Mouse (Mus musculus): ENCODE measurements around the gene Rc3h1.
"Not testable (repeated sequence)": the region's sequence is repeated elsewhere in the genome, so short reads cannot be mapped to it uniquely, and the experiment has no call there.

Rc3h1 gene

DNA sequence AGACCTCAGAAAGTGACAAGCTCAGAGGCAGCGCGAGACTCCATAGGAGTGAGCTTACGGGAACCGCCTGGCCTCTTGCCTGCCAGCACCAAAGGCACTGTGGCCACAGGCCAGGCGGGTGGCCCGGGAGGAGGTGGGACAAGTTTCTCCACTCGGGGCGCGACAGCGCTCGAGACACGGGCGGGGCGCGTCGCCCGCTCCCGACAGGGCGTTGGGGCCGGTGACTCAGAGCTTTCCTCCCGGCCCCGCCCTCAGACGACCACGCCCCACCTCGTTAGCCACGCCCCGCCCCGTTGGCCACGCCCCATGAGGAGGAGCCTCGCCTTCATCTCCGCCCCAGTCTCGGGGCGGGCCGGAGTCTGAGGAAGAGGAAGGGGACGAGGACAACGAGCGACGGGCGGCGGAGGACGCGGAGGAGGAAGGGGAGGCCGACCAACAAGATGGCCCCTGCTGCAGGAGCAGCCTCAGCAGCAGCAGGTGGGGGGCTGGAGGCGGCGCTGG, at the start of gene Rc3h1:
Rc3h1 (plus strand) TSS at position 362 of the 501 bp plus-strand sequence.
- POLR2A ChIA-PET, result interaction anchor here (0.5 to 7.0 kb wide), 91 partner anchors 8 to 1256 kb away, joined by 3 to 62 read pairs (median 4); partner anchors contain the start of genes Zbtb37 (in 4 of the 4), Cenpl (in 2 of the 4), Dars2 (in 2 of the 4) and Prdx6 (in 2 of the 4)
- CTCF ChIA-PET, result interaction anchor here (0.6 to 2.2 kb wide), 14 partner anchors 16 to 290 kb away, joined by 3 to 7 read pairs (median 4); partner anchors contain the start of gene Zbtb37 (in 1 of the 4)

DNA sequence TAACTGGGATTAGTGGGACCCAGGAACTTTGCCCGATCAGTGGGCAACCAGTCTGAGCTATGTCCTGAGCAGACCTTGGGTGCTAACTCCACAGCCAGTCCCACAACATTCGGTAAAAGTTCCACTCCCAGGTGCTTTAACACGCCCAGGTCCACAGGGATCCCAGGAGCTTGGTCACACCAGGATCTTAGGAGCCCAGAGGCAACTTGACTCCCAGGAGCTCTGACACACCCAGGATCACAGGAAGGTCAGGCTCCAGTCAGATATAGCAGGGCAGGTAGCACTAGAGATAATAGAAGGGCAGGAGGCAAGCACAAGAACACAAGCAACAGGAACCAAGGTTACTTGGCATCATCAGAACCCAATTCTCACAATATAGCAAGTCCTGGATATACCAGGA, 48.1 kb upstream of the Rc3h1 start:
- ChIA-PET CTCF (no interaction called here), POLR2A (interaction anchor here in 1 of 4 experiments (0.7 kb wide), 1 partner anchor 331 kb away, joined by 3 read pairs; no protein-coding TSS in a partner anchor)

DNA sequence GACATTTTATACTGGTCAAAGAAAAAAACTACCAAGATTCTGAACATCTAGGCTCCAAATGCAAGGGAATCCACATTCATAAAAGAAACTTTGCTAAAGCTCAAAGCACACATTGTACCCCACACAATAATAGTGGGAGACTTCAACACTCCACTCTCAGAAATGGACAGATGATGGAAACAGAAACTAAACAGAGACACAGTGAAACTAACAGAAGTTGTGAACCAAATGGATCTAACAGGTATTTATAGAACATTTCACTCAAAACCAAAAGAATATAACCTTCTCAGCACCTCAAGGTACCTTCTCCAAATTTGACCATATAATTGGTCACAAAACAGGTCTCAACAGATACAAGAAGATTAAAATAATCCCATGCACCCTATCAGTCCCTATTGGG, 46.3 kb upstream of the Rc3h1 start:
- POLR2A ChIA-PET, CTCF ChIA-PET: not testable (repeated sequence)

DNA sequence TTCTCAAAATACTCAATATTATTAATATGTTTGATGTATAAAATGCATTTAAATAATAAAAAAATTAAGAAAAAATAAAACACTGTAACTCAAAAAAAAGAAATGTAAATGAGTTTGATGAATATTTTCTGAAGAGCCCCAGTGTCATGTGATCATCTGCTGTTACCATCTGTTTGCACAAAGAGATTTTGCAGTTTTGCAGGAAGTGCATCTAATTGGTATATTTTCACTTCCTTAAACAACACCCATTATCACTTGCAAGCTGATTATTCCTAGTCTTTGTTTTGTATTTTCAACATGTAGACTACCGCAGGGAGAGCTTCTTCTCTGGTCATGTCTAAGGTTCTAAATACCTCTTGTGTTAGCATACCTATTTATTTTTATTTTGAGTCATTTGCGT, 45.1 kb upstream of the Rc3h1 start:
- CTCF ChIA-PET, result interaction anchor here in 1 of 4 experiments (0.6 kb wide), 1 partner anchor 110 kb away, joined by 3 read pairs; no protein-coding TSS in a partner anchor
- POLR2A ChIA-PET, result interaction anchor here in 1 of 4 experiments (2.4 kb wide), 1 partner anchor 10 kb away, joined by 5 read pairs; no protein-coding TSS in a partner anchor

DNA sequence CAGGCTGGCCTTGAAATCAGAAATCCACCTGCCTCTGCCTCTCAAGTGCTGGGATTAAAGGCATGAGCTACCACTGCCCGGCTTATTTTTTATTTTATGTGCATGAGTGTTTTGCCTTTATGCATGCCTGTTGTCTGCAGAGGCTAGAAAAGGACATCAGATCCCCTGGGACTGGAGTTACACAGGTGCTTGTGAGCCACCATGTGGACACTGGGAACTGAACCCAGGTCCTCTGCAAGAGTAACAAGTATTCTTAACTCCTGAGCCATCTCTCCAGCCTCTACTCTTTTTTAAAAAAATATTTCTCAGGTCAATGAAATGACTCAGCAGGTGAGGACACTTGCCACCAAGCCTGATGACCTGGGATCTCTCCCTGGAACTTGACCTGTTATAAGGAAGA, 44.6 kb upstream of the Rc3h1 start:
- ChIA-PET POLR2A (interaction anchor here in 1 of 4 experiments (2.4 kb wide), 1 partner anchor 9 kb away, joined by 5 read pairs; no protein-coding TSS in a partner anchor), CTCF (interaction anchor here in 1 of 4 experiments (0.8 kb wide), 1 partner anchor 73 kb away, joined by 9 read pairs; no protein-coding TSS in a partner anchor)

DNA sequence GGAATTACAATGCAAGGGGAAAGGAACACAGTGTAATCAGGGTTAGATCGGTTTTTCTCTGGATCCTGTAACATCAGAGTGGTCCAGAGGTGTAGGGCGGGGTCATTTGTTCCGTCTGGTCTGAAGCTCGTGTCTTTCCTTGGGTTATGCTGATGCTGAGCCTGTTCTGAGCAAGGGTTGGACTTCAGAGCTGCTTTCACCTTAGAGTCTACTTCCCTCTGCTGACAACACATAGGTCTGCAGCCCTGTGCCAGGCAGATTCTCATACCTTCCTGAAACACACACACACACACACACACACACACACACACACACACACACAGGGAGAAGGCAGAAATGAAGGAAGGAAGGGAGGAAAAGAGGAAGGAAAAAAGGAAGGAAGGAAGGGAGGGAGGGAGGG, 43.2 kb upstream of the Rc3h1 start:
- ChIA-PET POLR2A (interaction anchor here in 2 of 4 experiments (0.9 to 2.4 kb wide), 3 partner anchors 8 to 43 kb away, joined by 3 to 5 read pairs (median 3); partner anchors contain the start of gene Rc3h1 (in 1 of the 2)), CTCF (interaction anchor here (0.5 to 0.9 kb wide), 9 partner anchors 8 to 417 kb away, joined by 3 to 12 read pairs (median 4); no protein-coding TSS in a partner anchor)

DNA sequence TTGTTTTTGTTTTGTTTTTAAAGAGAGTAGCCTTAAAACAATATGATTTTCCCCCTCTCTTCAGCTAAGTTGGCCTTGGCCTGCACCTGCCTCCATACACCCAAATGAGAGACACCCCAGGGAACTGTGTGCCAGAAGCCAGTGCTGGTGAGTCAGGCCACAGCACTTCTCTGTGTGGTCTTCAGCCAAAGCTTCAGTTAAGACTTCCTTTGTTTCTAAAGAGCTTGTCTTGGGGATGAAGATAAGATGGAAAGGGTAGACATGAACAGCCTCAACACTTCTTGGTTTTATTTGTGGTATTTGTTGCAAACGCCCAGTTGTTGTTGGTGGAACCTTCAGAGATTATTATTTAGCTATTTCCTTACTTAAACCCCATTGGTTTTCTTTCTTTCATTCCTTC, 31.5 kb upstream of the Rc3h1 start:
- ChIA-PET CTCF (interaction anchor here in 1 of 4 experiments (0.7 kb wide), 1 partner anchor 10 kb away, joined by 5 read pairs; no protein-coding TSS in a partner anchor), POLR2A (no interaction called here)

DNA sequence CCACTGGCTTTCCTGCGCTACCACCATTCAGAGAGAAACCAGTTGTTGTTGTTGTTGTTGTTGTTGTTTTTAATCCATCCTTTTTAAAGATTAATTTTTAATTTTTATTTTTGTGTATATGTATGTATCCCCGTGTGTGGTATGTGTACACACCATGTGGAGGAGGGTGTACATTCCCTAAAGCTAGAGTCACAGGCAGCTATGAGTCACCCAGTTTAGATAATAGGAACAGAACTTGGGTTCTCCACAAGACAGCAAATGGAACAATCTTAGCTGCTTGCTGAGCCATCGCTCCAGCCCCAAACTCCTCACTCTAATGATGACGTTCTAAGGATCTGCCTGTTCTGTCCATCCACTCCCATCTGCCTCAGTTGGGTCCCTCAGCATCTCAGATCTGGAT, 29.2 kb upstream of the Rc3h1 start:
- ChIA-PET POLR2A (interaction anchor here in 2 of 4 experiments (0.6 kb wide), 2 partner anchors 29 to 489 kb away, joined by 3 to 8 read pairs; no protein-coding TSS in a partner anchor), CTCF (no interaction called here)

DNA sequence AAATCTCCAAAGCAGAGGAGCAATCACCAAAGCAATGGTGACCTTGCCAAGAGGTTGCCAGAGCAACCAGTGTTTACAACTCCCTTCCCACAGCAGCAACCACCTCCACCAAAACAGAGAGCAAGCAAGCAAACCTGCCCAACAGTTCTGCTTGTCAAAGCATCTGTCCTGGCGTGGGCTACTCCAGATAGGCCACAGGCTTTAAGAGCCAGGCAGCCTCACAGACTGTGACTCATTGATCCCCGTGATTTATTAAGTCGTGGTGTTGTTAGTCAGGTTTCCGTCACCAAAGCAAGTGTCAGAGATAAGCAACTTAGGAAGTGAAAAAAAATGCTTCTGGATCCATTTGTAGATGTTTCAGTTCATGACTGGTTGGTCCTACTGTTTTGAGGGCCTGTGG, 27.7 kb upstream of the Rc3h1 start:
- CTCF ChIA-PET, result no interaction called here
- POLR2A ChIA-PET, result no interaction called here

DNA sequence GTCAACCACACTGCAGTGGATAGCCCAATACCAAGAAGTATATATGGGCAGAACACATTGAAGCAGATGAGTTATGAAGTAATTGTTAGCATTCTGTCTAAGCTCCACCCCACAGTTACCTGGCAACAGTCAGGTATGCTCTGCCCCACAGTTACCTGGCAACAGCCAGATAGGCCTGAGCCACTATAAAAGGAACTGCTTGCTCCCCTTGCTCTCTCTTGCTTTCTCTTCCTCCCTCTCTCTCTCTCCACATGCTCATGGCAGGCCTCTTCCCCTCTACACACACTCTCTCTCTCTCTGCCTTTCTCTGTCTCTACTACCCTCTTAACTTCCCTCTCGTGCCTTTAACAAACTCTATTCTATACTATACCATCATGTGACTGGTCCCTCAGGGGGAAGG, 24.8 kb upstream of the Rc3h1 start:
- CTCF ChIA-PET, result interaction anchor here in 1 of 4 experiments (0.7 kb wide), 1 partner anchor 101 kb away, joined by 3 read pairs; no protein-coding TSS in a partner anchor
- POLR2A ChIA-PET, result interaction anchor here in 3 of 4 experiments (0.7 to 1.7 kb wide), 5 partner anchors 12 to 154 kb away, joined by 3 to 4 read pairs (median 3); partner anchors contain the start of gene Rc3h1 (in 2 of the 3)

DNA sequence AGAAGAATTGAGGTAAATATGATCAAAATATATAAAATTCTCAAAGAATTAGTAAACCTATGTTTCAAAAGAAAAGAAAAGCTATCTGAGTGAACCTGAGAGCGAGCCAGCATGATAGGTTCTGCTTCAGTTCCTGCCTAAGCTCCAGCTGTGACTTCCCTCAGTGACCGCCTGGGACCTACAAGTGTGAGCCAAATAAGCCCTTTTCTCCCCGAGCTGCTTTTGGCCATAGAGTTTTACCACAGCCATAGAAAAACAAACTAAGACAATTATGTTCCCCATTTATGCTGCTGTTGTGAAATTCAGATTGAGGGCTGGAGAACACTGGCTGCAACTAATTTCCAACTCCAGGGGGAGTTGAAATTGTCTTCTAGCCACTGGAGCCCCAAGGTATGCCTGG, 24.2 kb upstream of the Rc3h1 start:
- CTCF ChIA-PET, result interaction anchor here in 1 of 4 experiments (0.7 kb wide), 1 partner anchor 100 kb away, joined by 3 read pairs; no protein-coding TSS in a partner anchor
- POLR2A ChIA-PET, result interaction anchor here in 3 of 4 experiments (0.7 to 1.7 kb wide), 4 partner anchors 11 to 27 kb away, joined by 3 to 4 read pairs (median 3); partner anchors contain the start of gene Rc3h1 (in 2 of the 3)

DNA sequence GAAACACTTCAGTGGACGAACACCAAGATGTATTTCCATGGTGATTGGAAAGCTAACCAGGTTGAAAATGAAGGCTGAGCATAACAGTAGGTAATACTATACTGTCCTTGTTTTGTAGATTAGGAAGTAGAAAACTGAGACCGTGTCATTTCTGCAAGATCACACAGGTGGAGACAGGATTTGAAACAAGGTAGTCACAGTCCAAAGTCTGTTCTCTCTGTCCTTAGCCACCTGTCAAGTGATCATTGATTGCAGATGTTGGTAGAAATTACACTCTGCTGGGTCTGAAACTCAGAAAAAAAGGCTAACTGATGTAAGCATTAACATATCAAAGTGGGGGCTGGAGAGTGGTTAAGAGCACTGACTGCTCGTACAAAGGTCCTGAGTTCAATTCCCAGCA, 21.9 kb upstream of the Rc3h1 start:
- POLR2A ChIA-PET, result no interaction called here
- CTCF ChIA-PET, result interaction anchor here in 1 of 4 experiments (0.6 kb wide), 1 partner anchor 38 kb away, joined by 3 read pairs; no protein-coding TSS in a partner anchor

DNA sequence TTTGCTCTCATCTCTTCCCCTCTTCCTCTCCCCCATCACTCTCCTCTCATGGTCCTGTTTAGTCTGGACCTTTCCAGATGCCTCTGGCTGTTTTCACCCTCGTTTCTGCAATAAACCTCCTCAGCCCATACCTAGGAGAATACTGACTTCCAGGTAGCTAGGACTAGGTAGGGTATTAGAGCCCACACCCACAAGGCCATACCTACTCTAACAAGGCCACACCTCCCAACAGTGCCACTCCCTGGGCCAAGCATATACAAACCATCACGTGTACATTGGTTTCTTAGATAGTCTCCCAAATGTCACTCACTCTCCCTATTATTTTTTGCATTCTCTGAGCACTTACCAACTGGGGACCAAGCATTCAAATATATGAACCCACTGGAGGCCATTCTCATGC, 21.2 kb upstream of the Rc3h1 start:
- CTCF ChIA-PET, result interaction anchor here in 1 of 4 experiments (0.6 kb wide), 1 partner anchor 37 kb away, joined by 3 read pairs; no protein-coding TSS in a partner anchor
- POLR2A ChIA-PET, result no interaction called here

DNA sequence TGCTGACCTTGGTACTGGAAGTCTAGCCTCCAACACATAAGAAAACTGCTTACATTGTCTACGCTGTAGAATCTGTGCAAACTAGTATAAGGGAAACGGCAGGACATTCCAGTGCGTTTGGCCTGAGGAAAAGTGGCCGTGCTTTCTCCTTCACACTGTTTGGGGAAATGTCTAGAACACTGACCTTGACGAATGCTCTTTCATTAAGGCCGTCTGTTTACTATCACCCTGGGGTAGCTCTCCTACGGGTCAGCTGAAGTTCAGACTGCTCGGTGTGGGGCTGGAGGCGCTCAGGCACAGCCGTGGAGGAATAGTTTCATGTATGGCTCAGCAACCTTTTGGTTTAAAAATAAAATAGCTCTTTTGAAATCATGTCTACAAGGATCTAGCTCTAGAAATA, 6.5 kb upstream of the Rc3h1 start:
- POLR2A ChIA-PET, result interaction anchor here in 2 of 4 experiments (0.8 to 1.3 kb wide), 2 partner anchors 9 to 10 kb away, joined by 3 read pairs; no protein-coding TSS in a partner anchor
- CTCF ChIA-PET, result no interaction called here

DNA sequence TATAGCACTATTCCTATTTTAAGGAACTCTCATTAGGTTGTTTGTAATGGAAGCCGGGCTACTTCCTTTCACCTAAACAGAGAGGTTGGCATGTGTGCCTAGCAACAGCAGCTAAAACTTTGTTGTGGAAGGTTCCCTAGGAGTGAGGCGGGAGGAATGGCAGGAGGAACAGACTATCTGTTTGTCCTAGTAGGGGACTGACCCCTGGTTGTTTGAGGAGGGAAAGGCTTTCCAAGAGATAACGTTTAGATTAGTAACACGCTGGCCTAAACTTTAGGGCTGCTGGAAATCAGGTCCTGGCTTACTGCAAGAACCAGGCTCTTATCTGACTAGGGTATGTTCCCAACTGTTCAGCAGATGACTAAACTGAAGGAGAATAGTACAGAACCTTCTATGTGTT, 2.2 kb upstream of the Rc3h1 start:
- ChIA-PET CTCF (no interaction called here), POLR2A (interaction anchor here in 2 of 4 experiments (1.1 to 6.0 kb wide), 2 partner anchors 130 to 132 kb away, joined by 4 to 62 read pairs; partner anchors contain the start of gene Zbtb37 (in 1 of the 2))

DNA sequence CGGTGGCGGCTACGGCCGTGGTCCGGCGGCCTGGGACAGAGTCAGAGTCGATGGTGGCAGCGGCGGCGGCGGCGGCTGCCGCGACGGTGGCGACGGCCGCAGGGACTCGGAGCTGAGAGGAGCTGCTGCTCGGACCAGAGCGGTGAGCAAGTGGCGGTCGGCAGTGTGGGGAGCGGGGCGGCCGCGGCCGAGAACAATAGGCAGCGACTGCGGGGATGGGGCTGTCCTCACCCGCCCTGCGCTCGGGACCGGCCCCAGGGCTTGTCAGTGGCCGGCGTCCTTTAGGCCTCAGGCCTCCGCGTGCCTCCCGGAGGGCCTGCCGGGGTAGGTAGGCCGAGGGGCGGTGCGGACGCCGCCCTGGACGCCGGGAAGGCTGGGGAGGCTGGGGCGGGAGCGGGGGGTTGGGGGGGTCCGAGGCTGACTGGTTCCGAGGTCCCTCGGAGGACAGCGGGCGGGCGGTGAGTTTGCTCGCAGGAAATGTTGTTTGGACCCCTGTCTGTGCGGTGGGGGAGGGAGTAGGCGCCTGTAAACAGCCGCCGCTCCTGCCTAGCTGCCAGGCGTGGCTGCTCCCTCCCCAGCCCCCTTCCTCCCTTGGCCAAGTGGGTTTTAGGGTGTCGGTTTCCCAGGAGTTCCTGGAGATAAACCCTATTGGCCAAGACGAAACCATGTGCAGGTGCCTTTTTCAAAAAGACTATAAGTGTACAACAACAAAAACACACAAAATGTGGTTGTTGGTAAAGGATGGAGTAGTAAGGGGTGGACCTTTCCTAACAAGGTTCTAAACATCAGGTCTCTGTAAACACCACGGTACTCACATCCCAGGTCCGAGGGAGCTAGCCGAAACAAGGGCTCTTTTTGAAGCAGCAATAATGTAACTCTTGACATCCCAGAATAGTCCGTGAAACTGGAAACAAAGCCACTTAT, 602 bp downstream of the Rc3h1 start:
- ChIA-PET CTCF (interaction anchor here in 3 of 4 experiments (0.6 to 2.2 kb wide), 11 partner anchors 15 to 289 kb away, joined by 3 to 7 read pairs (median 4); partner anchors contain the start of gene Zbtb37 (in 1 of the 3)), POLR2A (interaction anchor here (0.5 to 7.0 kb wide), 73 partner anchors 7 to 1257 kb away, joined by 3 to 62 read pairs (median 4); partner anchors contain the start of genes Zbtb37 (in 4 of the 4), Cenpl (in 2 of the 4), Dars2 (in 2 of the 4) and Prdx6 (in 2 of the 4))

DNA sequence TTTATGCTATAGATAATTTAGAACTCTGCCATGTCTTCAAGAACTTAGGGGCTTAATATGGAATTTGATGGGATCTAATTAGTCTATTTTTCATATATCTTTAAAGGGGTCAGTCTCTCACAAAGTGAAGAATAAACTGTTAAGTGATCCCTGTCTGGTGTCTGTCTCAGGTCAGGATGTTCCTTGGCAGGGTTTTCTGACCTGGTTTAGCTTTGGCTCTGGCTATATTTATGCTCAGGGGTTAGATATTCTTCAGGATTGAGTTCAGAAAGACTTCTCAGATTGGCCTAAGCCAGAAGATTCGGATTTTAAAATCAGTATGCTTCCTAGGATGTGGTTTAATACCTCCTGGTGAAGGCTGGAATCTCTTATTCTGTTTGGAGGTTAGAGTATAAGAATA, 4.0 kb downstream of the Rc3h1 start:
- ChIA-PET POLR2A (interaction anchor here in 1 of 4 experiments (1.5 to 7.0 kb wide), 2 partner anchors 11 to 125 kb away, joined by 5 to 62 read pairs; partner anchors contain the start of gene Zbtb37), CTCF (no interaction called here)

DNA sequence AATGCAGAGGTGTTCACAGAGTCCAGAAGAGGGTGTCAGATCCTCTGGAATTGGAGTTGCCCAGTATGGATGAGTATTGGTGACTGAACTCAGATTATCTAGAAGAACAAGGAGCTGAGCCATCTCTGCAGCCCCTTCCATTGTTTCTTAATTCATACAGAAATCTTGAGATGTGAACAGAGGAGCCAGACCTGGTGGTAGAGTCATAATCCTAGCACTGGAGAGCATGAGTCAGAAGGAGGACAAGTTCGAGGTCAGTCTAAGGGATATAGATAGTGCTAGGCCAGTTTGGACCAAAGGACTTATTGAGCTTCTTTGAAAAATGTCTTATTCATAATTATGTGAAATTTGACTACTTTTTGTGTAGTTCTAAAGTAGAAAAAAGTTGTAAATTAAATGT, 4.6 kb downstream of the Rc3h1 start:
- POLR2A ChIA-PET, result interaction anchor here in 1 of 4 experiments (7.0 kb wide), 1 partner anchor 125 kb away, joined by 62 read pairs; the partner anchor contains the start of gene Zbtb37

More for the DNA sequence above, 4.6 kb downstream of the Rc3h1 start:
- CTCF ChIA-PET, result no interaction called here

Measured in embryonic stem cell, embryonic (primary cell).